Mouse (Mus musculus) stomach, postnatal 0 days (tissue): Measurements from ENCODE around the gene D8Ertd738e.

Experiments used
- CTCF ChIP-seq: IDR thresholded peaks from 2 replicates; pipeline ENCODE4 v1.5.1; 2016; ENCODE audit warnings: antibody characterized with exemption, low read depth, mild to moderate bottlenecking, moderate library complexity
- EP300 ChIP-seq: optimal IDR thresholded peaks from 2 replicates; pipeline ENCODE3; 2016; ENCODE audit warnings: antibody characterized with exemption

- TF ChIP-seq CTCF = peak; percentile 89
- no peak for TF ChIP-seq EP300
These were observed 39.2 kb downstream of the D8Ertd738e start for GRCm38 (mm10) chr8:84210167-84210791.
